Mouse (Mus musculus) kidney, adult 2 months (tissue): ENCODE data around the gene Rtcb.

ENCODE experiments used
- CTCF ChIP-seq: fragments of 200-500 bp; conservative IDR thresholded peaks from 2 replicates; pipeline ENCODE4 v1.5.1; 2011; ENCODE audit warnings: low read depth, mild to moderate bottlenecking, control low read depth, low read length, moderate library complexity, mixed read lengths; ENCODE audit not compliant: insufficient read depth, insufficient read length
- POLR2A ChIP-seq: fragments of 200-500 bp; IDR thresholded peaks from one replicate; pipeline ENCODE4 v1.6.1; 2011; ENCODE audit warnings: low read depth, low read length, control low read depth

GRCm38 (mm10) chr10:85954429-85954828 is 3.2 kb downstream of the Rtcb start:
- no peak for TF ChIP-seq CTCF
- TF ChIP-seq POLR2A = no peak
